Mouse (Mus musculus): Measurements from ENCODE around the gene Clic6. TPM values are rescaled to one million over a fixed set of nuclear protein-coding genes. Genes with fewer than 3 reads are reported as not detected.
A peak's percentile ranks its signal among the peaks of the same experiment; 100 is the strongest.

Gene Clic6
- total and polyA plus RNA-seq, 3 experiments, result 0.08 to 0.55 TPM; not detected in 1

DNA sequence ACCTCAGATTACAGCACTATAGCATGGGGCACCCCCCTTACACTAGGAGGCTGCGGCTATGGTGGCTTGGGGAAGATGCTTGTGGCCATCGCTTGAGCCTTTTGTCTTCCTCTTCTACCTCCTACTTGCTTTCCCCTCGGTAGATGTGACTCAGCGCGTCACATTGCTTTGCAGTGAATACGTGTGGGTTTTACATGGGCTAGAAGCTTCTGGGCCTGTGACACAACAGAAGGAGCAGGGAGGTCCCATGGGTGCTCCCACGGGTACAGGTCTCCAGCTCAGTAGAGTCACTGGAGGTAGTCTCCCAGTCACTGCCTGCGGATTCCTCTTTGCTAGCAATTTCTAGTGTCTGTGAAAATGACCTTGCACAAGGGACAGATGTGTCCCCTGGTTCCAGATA, 39.1 kb downstream of the Clic6 start:
- DNase-seq, result no peak

DNA sequence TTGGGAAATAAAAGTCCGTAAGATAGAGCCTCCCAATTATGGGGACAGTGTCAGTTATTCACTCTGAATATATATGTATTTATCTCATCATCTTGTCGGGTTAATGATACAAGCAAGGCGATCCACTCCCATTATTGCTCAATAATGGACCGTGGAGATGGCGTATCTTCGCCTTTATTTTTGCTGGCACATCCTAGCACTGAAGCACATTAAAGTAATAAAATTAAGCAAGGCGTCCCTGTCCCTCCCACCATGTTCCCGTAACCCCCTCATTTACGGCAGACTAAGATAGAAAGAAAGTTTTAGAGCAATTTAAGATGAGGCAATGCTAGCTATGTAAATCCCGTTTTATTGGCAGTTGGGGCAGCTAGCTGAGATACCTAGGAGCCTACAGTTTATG, 40.4 kb downstream of the Clic6 start:
- DNase-seq, result no peak

DNA sequence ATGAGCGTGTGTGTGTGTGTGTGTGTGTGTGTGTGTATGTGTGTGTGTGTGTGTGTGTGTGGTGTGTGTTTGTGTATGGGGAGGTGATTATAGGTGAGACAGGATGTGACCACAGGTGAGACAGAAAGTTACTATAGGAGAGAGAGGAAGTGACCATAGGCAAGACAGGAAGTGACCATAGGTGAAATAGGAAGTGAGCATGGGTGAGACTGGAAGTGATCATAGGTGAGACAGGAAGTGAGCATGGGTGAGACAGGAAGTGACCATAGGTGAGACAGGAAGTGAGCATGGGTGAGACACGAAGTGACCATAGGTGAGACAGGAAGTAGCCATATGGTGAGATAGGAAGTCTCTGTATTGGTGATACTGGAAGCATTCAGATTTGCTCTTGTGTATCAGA, 49.7 kb downstream of the Clic6 start:
- DNase-seq, result no peak

DNA sequence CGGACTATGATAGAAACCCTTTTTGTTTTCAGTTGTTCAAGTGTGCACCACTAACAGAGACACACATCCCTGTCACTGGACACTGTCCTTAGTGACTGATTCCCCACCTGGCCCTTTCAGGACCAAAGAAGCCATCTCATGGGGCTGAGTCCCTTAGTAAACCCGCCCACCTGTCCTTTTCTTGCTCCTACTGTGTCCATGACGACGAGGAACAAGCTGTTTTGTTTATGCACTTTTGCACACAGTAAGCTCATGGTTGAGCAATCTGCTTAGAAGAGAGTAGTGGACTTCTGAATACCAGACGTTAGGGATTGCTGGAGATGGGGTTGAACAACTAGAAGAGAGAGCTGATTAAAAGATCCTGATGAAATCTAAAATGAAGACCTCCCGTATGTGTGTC, 52.8 kb downstream of the Clic6 start:
- DNase-seq, result no peak

DNA sequence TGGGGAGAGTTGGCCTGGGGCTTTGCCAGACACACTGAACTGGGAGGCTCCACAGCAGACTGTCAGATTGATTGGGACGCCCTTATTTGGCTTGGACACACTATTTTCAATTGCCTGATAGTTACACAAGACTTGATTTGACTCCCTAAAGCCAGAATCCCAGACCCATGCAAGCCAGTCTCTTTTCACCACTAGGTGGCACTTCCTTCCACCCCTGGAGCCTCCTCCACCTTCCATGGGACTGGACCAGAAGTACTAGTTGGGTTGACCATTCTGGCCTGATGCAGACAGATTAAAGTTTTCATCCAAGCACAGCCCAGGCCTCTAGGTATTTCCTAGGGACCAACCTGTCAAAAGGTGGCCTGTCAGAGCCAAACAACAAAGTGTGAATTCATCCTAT, 58.7 kb downstream of the Clic6 start:
- peak; percentile 42 for DNase-seq

DNA sequence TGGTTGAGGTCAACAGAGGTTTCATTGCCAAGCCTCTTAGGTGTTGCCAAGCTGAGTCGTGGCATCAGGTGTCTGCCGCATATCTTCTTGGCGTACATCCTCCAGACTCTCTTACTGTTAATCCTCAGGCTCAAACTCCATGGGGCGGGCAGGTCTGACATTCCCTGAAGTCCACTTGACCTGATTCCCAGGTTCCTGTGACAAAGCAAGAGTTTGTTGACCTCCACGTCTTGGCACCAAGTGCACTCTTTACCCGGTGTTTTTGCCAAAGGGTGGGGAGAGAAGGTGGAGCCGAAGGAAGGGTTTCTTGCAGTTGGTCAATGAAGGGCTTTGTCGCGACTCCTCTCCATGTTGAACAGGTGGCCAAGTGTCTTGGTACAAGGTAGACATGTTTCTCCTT, 63.1 kb downstream of the Clic6 start:
- no peak for DNase-seq

DNA sequence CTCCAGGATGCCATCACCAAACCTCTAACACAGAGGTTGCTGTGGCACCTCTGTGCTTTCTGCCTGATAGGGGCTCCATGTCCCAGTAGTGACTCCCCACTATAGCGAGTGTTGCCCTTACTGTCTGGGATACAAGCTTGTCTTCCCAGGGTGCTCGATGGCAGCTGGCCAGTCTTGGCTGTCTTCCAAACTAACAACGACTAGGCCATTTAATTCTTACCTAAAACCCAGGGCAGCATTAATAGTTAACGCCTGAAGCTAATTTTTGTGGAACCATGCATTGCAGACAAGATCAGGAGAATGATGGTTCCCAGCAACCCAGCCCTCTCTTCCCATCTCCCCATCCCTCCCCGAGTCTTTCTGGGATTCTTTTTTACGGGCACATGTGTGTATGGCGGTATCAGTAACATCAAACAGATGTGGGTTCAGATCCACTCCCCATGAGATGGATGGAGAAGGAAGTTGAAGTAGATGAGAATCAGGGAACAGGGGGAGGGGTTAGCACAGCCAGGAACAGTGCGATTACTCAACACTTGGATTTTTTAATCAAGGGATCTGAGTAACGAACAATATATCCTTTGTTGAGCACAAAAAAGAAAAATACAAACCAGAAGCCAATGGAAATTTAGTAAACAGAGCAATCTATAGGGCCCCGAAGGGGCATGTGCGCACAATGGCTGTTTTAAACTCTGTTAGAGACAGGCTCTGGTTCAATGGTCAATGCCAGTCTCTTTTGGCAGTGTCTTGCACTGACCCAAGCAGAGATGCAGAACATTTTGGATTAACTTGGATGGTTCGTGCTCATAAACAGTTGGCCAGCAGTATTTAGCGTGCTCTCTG, 66.0 kb downstream of the Clic6 start:
- no peak for DNase-seq

DNA sequence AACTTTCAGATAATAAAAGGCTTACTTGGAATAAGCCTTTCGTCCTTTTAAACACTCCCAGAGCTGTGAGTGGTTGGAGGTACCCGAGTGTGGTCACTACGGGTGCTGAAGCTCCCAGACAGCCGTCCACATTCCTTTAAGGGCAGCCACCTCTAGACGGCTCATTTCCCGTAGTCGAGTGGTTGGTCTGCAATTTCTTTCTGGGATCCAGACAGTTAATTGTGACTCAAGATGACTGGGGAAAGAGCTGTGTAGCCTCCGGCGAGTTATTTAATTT, 66.5 kb downstream of the Clic6 start:
- DNase-seq, result no peak

DNA sequence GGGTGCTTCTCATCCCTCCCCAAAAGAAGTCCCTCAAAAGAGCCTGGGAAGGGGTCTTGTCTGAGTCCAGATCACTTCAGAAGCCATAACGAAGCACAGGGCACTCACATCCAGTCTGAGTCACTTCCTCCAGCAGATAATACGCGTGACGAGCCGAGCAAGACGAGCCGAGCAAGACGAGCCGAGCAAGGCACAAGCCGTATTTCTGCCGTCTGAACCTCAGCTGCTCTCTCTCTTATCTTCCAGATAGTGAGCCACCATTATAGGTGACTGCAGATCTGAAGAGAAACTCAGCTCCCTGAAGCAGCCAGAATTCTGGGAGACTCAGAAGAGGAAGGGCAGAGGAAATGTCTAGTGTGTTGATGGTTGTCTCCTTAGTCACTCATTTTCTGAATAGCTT, 67.3 kb downstream of the Clic6 start:
- DNase-seq, result no peak

DNA sequence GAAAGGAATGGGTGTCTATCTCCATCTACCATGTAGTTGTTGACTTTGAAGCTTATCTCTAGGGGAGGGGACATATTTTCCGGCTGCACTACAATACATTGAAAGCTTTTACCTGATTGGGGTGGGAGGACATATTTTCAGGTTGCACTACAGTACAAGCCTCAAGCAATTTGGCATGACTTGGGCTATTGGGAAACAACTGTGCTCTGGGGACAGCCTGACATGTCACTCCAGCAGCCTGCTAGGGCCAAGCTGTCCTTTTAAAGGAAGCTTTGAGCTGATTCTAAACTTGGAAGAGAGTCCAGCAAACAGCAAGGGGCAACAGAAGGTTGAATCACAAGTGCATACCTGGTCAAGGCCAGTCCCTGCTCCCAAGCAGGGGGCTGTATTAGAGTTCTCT, 69.5 kb downstream of the Clic6 start:
- DNase-seq, result no peak

DNA sequence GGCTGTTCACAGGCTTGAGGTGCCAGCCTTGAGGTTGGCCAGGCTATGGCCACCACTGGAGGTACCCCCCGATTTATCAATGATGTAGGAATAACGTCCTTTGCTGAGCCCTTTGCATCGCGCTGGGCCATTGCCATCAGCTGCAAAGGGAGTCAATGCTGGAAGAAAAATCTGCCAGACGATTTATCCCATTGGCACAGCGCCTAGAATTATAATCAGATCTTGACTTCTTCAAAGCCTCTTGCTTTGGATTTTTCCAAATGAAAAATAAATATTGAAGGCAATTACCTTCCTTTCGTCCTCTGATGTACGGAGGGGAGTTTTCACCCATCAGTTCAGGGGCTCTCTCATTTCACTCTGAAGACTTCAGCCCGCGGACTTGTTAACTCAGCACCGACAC, 79.8 kb downstream of the Clic6 start:
- DNase-seq, result peak; percentile 12

DNA sequence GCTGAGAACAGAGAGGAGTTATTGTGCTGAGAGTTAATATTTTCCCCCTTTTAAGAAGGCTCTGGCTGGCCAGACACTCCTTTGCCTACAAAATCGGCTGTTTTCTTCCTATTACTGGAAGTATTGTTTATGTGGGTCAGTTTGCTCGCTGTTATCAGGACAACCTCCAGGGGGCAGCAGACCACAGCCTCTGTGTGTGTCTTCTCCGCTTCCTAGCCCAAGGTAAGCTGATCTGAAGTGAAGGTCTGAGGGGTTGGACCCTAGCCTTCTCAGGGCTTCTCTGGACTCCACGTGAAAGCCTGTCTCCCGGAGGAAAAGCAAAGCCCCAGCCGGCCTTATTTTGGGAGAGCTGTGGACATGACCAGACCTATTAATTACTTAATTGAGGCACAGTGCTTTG, 80.2 kb downstream of the Clic6 start:
- DNase-seq, result peak; percentile 80

DNA sequence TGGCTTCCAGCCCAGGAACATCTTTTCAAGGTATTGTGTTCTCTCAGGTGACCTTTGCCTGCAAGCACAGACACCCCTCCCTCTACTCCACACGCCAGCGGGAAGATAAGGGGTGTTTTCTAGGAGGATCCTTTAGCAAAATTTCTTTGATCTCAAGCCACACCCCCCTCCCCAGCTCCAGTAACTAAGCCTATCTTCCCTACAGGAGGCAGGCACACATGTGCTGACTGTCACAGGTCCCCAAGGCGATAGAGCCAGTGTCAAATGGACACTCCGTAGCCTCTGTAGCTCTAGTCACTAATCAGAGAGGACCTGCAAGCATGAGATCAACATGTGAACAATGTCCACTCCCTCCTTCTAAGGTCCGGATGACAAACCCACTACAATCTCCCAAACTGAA, 80.6 kb downstream of the Clic6 start:
- DNase-seq, result no peak

DNA sequence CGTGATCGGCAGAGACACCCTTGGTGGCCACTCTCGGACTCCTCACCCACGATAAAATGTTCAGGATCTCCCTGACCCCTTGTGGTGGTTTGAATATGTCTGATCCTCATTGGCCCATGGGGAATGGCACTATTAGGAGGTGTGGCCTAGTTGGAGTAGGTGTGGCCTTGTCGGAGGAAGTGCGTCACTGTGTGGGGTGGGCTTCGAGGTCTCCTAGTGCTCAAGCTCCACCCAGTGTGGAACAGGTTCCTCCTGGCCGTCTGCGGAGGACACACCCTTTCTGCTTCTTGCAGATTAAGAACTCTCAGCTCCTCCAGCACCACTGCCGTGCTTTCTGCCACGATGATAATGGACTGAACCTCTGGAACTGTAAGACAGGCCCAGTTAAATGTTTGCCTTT, 85.7 kb downstream of the Clic6 start:
- no peak for DNase-seq

DNA sequence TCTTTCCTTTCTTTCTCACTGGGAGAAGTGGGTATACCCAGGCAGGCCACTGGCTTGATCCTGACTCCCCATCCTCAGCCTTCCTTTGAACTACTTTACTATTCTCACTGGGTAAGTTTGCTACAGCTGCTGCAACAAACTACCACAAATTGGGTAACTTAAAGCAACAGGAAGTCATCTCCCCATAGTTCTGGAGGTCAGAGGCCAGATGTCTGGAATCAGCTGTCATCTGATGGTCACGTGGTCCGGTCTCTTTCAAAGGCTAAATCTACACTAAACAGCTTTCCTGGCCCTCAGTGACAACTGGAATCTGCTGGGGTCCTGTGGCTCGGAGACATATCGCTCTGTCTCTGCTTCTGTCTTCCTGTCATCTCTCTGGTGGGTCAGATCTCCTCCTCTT, 87.7 kb downstream of the Clic6 start:
- no peak for DNase-seq

DNA sequence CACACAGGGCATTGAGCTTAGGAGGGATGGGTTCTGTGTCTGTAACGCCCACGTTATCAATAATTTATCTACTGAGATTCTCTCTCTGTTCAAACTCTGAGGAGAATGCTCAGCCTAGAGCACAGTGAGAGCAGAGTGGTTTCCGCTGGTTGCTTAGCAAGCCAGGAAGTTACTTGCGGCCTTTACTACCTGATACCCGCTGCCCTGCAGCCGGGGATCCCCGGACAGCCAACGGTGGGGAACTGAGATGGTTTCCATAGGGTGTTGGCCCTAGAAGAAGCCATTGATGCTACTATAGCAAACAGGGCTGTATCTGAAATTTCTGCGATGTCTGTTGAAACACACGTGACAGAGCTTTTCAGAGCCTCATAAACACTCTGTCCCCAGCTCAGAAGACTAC, 90.3 kb downstream of the Clic6 start:
- no peak for DNase-seq

DNA sequence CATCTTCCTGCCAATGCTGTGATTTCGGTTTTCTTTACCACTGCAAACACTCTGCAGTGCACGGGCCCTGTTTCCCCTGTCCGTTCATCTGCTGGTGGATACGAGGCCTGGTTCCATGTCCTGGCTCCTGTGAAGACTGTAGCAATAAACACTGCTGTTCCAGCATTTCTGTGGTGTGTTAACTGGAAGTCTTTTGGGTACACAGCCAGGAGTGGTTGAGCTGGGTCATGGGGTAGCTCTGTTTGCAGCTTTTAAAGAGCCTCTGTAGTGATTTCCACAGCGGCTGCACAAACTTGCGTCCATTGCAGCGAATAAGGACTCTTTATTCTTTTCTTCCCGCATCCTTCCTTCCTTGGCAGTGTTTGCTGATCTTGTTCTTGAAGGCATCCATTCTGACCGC, 91.8 kb downstream of the Clic6 start:
- DNase-seq, result no peak

DNA sequence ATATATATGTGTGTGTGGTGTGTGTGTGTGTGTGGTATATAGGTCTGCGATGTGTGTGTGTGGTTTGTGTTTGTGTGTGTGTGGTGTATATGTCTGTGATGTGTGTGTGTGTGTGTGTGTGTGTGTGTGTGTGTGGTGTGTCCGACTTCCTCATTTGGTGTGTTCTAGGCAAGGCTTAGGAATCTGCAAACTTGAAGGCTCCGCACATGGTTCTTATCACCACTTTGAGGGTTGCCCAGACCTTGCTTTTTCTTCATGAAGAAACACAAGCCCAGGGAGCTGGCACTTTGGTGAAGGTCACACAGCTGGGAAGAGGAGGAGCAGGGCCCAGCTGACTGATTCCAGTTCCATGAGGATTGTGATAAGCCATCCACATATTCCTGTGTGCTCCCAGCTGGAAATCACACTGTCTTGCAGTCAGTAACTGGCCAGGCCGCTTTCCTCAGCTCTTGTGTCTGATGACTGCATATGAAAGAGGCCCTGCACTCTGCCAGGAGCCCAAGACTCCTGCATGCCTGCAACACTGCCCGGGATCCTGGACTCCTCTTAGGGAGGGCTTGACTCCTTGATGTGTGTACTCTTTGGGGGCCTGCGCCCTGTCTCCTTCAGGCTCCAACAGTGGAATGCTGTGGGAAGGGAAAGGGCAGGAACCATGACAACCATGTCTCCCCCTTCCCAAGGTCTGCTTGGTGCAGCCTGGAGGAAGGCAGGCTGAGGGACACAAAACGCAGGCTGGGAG, 93.5 kb downstream of the Clic6 start:
- peak; percentile 24 for DNase-seq

DNA sequence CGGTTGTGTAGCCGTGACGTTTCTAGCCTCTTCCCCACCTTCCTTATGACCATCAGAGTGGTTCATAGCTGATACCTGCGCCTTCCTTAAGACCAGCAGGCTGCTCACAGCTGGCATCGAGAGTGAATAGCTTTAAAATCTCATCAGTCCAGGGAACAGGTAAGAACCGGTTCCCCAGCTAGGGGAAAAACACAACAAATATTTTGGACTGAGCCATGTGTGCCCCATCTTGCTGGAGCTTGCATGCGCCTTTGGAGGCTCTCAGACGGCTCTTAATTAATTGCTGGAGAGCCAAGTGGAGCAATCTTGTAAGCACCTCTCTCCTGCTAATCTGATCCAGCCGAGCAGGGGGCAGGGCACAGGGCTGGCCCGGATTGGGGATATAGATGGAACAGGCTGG, 95.4 kb downstream of the Clic6 start:
- DNase-seq, result no peak

DNA sequence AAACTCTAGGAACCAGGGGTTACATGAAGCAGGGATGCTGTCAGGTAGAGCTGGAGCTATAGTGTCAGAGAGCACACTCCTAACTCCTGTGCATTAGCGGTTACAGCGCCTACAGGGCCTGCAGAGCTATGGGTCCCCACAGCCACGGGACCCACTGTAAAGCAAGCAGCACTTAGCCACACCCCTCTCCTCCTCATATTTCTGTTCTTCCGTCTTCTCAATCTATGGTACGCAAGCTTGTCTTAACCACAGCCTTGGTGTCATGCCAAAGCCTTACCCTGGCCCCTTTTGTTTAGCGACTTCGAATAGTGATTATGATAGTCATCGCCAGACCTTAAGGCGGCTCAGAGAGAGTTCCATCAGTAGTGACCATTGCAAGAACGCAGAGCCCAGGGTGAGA, 96.2 kb downstream of the Clic6 start:
- no peak for DNase-seq

DNA sequence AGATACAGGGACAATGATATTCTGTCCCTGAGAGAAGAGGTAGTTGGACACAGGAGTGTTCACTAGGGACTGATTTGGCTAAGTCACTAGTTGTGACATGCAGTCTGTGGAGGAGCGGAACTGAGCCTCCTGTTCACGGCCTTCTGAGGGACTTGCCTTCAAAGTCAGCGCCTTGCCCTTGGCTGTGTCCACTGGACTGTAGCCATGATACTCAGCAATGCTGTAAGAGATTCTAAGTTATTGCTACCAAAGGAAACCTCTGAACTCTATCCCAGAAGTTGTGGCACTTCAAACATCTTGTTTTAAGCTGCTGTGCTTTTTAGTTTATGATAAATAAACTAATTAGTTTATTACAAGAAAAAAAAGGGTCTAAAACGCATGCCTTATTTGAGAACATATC, 102.3 kb downstream of the Clic6 start:
- DNase-seq, result no peak
